Mouse (Mus musculus): Measurements from ENCODE around the gene Btg4. TPM values are rescaled to one million over a fixed set of nuclear protein-coding genes. Genes with fewer than 3 reads are reported as not detected.

The Btg4 gene
- total and polyA plus RNA-seq, 3 experiments: not detected

GRCm38 (mm10) chr9:51068202-51068601 is 7.5 kb downstream of the Btg4 start:
- H3K9ac ChIP-seq (ENCODE audit: control insufficient read depth, low read depth, low read length, poor library complexity, severe bottlenecking): no peak overlapping the region
- H3K9me3 ChIP-seq (replicated peaks; ENCODE audit: insufficient read depth, low read length): no peaks in the 10 kb centered on the region
- H3K27me3 ChIP-seq (ENCODE audit: control insufficient read depth in 1 of 2, insufficient read depth in 2 of 2, low read length in 2 of 2): peaks cover 0 to 3% of the 10 kb centered on the region in 2 experiments; a peak in 3 of 4 replicates
- H3K36me3 ChIP-seq (ENCODE audit: control insufficient read depth in 1 of 2, insufficient read depth in 2 of 2, low read length in 2 of 2): no peaks in the 10 kb centered on the region
- no peaks in the 10 kb centered on the region for H3K79me2 ChIP-seq (ENCODE audit: control insufficient read depth, insufficient read depth, low read length, poor library complexity)
- peaks cover 0 to 9% of the 10 kb centered on the region in 2 experiments; a peak in 1 of 4 replicates for H3K4me1 ChIP-seq (ENCODE audit: control insufficient read depth in 1 of 2, insufficient read depth in 2 of 2, low read length in 2 of 2)
- H3K27ac ChIP-seq (ENCODE audit: control insufficient read depth, low read depth, low read length): no peak overlapping the region
- no peak for TF ChIP-seq MXI1 (IDR thresholded peaks at IDR 0.05; ENCODE audit: low read depth, low read length)
- DNase-seq (ENCODE audit: low read depth, low spot score): peak; percentile 25
- no peak overlapping the region for H3K4me3 ChIP-seq (ENCODE audit: control insufficient read depth in 1 of 2, insufficient read depth in 1 of 2, low read depth in 2 of 2, low read length in 2 of 2)

GRCm38 (mm10) chr9:51070801-51071200 is 10.1 kb downstream of the Btg4 start:
- H3K4me1 ChIP-seq (ENCODE audit: control insufficient read depth in 1 of 2, insufficient read depth in 2 of 2, low read length in 2 of 2): peaks cover 0 to 9% of the 10 kb centered on the region in 2 experiments; a peak in 1 of 4 replicates

GRCm38 (mm10) chr9:51075780-51076179 is 15.1 kb downstream of the Btg4 start:
- no peak for TF ChIP-seq KAT2A (conservative IDR thresholded peaks at IDR 0.05; ENCODE audit: low read depth, low read length)
- TF ChIP-seq ELF1 (IDR thresholded peaks at IDR 0.05; ENCODE audit: low read depth, low read length): no peak
- no peak for TF ChIP-seq MAFK (IDR thresholded peaks at IDR 0.05; ENCODE audit: borderline replicate concordance, low read depth, low read length)
- TF ChIP-seq MYB (IDR thresholded peaks at IDR 0.05; ENCODE audit: low read depth, low read length): no peak
- no peak for TF ChIP-seq JUND (IDR thresholded peaks at IDR 0.05; ENCODE audit: low read depth, low read length)
- TF ChIP-seq POLR2AphosphoS2 (IDR thresholded peaks at IDR 0.05; ENCODE audit: low read length): no peak
- no peak for TF ChIP-seq HCFC1 (IDR thresholded peaks at IDR 0.05; ENCODE audit: low read depth, low read length)
- no peak for TF ChIP-seq CTCF (IDR thresholded peaks at IDR 0.05 in 2 of 3, conservative IDR thresholded peaks at IDR 0.05 in 1 of 3; ENCODE audit: control insufficient read depth in 1 of 3, insufficient read depth in 1 of 3, low read depth in 2 of 3, low read length in 3 of 3, poor library complexity in 1 of 3, severe bottlenecking in 1 of 3)
- no peak for TF ChIP-seq TBP (IDR thresholded peaks at IDR 0.05; ENCODE audit: low read depth, low read length)
- TF ChIP-seq NELFE (IDR thresholded peaks at IDR 0.05; ENCODE audit: low read depth, low read length): no peak
- TF ChIP-seq ZNF384 (IDR thresholded peaks at IDR 0.05; ENCODE audit: low read depth, low read length): no peak
- no peak for TF ChIP-seq MXI1 (IDR thresholded peaks at IDR 0.05; ENCODE audit: low read depth, low read length)
- no peak for TF ChIP-seq EP300 (IDR thresholded peaks at IDR 0.05; ENCODE audit: low read depth in 1 of 2, low read length in 2 of 2)
- no peak for TF ChIP-seq GABPA (IDR thresholded peaks at IDR 0.05; ENCODE audit: low read depth, low read length)
- no peak for TF ChIP-seq USF1 (IDR thresholded peaks at IDR 0.05; ENCODE audit: low read depth, low read length)
- no peak for TF ChIP-seq MAX (IDR thresholded peaks at IDR 0.05; ENCODE audit: low read length)
- TF ChIP-seq RAD21 (IDR thresholded peaks at IDR 0.05; ENCODE audit: low read depth, low read length): no peak
- no peak for TF ChIP-seq NRF1 (IDR thresholded peaks at IDR 0.05; ENCODE audit: insufficient read depth, low read depth, low read length, poor library complexity, severe bottlenecking)
- TF ChIP-seq ZC3H11A (IDR thresholded peaks at IDR 0.05; ENCODE audit: low read depth, low read length): no peak

More at GRCm38 (mm10) chr9:51070801-51071200, 10.1 kb downstream of the Btg4 start:
- Histone ChIP-seq H3K4me3 (ENCODE audit: control insufficient read depth in 1 of 2, insufficient read depth in 1 of 2, low read depth in 2 of 2, low read length in 2 of 2) (no peak overlapping the region), H3K27me3 (ENCODE audit: control insufficient read depth in 1 of 2, insufficient read depth in 2 of 2, low read length in 2 of 2) (peaks cover 0 to 5% of the 10 kb centered on the region in 2 experiments; a peak in 3 of 4 replicates), H3K27ac (ENCODE audit: control insufficient read depth, low read depth, low read length) (no peak overlapping the region), H3K9ac (ENCODE audit: control insufficient read depth, low read depth, low read length, poor library complexity, severe bottlenecking) (no peak overlapping the region), H3K79me2 (ENCODE audit: control insufficient read depth, insufficient read depth, low read length, poor library complexity) (no peaks in the 10 kb centered on the region), H3K36me3 (ENCODE audit: control insufficient read depth in 1 of 2, insufficient read depth in 2 of 2, low read length in 2 of 2) (no peaks in the 10 kb centered on the region), H3K9me3 (replicated peaks; ENCODE audit: insufficient read depth, low read length) (no peaks in the 10 kb centered on the region)
- TF ChIP-seq USF2 (IDR thresholded peaks at IDR 0.05; ENCODE audit: borderline replicate concordance in 1 of 2, insufficient read depth in 1 of 2, low read depth in 1 of 2, low read length in 2 of 2) (no peak), CTCF (IDR thresholded peaks at IDR 0.05 in 2 of 3, conservative IDR thresholded peaks at IDR 0.05 in 1 of 3; ENCODE audit: control insufficient read depth in 1 of 3, insufficient read depth in 1 of 3, low read depth in 2 of 3, low read length in 3 of 3, poor library complexity in 1 of 3, severe bottlenecking in 1 of 3) (no peak), KAT2A (conservative IDR thresholded peaks at IDR 0.05; ENCODE audit: low read depth, low read length) (no peak), TCF12 (IDR thresholded peaks at IDR 0.05; ENCODE audit: low read depth, low read length) (no peak), ELF1 (IDR thresholded peaks at IDR 0.05; ENCODE audit: low read depth, low read length) (no peak), TBP (IDR thresholded peaks at IDR 0.05; ENCODE audit: low read depth, low read length) (no peak), EP300 (IDR thresholded peaks at IDR 0.05; ENCODE audit: low read depth in 1 of 2, low read length in 2 of 2) (no peak), E2F4 (IDR thresholded peaks at IDR 0.05; ENCODE audit: borderline replicate concordance, low read depth, low read length) (no peak), SMC3 (IDR thresholded peaks at IDR 0.05; ENCODE audit: low read depth, low read length) (no peak), GATA1 (IDR thresholded peaks at IDR 0.05; ENCODE audit: low read depth, low read length) (no peak), JUND (IDR thresholded peaks at IDR 0.05; ENCODE audit: low read depth, low read length) (no peak), ETS1 (IDR thresholded peaks at IDR 0.05; ENCODE audit: low read depth, low read length) (no peak), MAZ (IDR thresholded peaks at IDR 0.05; ENCODE audit: low read depth, low read length) (no peak), MAX (IDR thresholded peaks at IDR 0.05; ENCODE audit: low read length) (no peak)
- DNase-seq (ENCODE audit: low read depth, low spot score): no peak

More at GRCm38 (mm10) chr9:51075780-51076179, 15.1 kb downstream of the Btg4 start:
- Histone ChIP-seq H3K4me3 (ENCODE audit: control insufficient read depth in 1 of 2, insufficient read depth in 1 of 2, low read depth in 2 of 2, low read length in 2 of 2) (no peak overlapping the region), H3K9ac (ENCODE audit: control insufficient read depth, low read depth, low read length, poor library complexity, severe bottlenecking) (no peak overlapping the region), H3K9me3 (replicated peaks; ENCODE audit: insufficient read depth, low read length) (no peaks in the 10 kb centered on the region), H3K36me3 (ENCODE audit: control insufficient read depth in 1 of 2, insufficient read depth in 2 of 2, low read length in 2 of 2) (no peaks in the 10 kb centered on the region), H3K79me2 (ENCODE audit: control insufficient read depth, insufficient read depth, low read length, poor library complexity) (no peaks in the 10 kb centered on the region), H3K4me1 (ENCODE audit: control insufficient read depth in 1 of 2, insufficient read depth in 2 of 2, low read length in 2 of 2) (peaks cover 0 to under 1% of the 10 kb centered on the region in 2 experiments; a peak in 1 of 4 replicates), H3K27me3 (ENCODE audit: control insufficient read depth in 1 of 2, insufficient read depth in 2 of 2, low read length in 2 of 2) (peaks cover 4% of the 10 kb centered on the region in 2 experiments; a peak in 2 of 4 replicates), H3K27ac (ENCODE audit: control insufficient read depth, low read depth, low read length) (no peak overlapping the region)
- no peak for DNase-seq (ENCODE audit: low read depth, low spot score)

Data from MEL (cell line).